Mouse (Mus musculus): Measurements from ENCODE around the gene 6030445D17Rik.

- no peak for TF ChIP-seq CTCF (IDR thresholded peaks at IDR 0.05; ENCODE audit: extremely low read depth, insufficient read length, insufficient replicate concordance, low read depth, low read length)
- TF ChIP-seq POLR2A (IDR thresholded peaks at IDR 0.05; ENCODE audit: low read depth, low read length) = no peak
These were observed 4.2 kb downstream of the 6030445D17Rik start for GRCm38 (mm10) chr4:136466226-136466625.

Measured in small intestine, adult 2 months (tissue).